Mouse (Mus musculus): ENCODE measurements around the gene Iqcc. TPM values are rescaled to one million over a fixed set of nuclear protein-coding genes. Genes with fewer than 3 reads are reported as not detected.

Iqcc gene
- total and polyA plus RNA-seq, 2 experiments from 2014 or later = 7.9 to 17.2 TPM

DNA sequence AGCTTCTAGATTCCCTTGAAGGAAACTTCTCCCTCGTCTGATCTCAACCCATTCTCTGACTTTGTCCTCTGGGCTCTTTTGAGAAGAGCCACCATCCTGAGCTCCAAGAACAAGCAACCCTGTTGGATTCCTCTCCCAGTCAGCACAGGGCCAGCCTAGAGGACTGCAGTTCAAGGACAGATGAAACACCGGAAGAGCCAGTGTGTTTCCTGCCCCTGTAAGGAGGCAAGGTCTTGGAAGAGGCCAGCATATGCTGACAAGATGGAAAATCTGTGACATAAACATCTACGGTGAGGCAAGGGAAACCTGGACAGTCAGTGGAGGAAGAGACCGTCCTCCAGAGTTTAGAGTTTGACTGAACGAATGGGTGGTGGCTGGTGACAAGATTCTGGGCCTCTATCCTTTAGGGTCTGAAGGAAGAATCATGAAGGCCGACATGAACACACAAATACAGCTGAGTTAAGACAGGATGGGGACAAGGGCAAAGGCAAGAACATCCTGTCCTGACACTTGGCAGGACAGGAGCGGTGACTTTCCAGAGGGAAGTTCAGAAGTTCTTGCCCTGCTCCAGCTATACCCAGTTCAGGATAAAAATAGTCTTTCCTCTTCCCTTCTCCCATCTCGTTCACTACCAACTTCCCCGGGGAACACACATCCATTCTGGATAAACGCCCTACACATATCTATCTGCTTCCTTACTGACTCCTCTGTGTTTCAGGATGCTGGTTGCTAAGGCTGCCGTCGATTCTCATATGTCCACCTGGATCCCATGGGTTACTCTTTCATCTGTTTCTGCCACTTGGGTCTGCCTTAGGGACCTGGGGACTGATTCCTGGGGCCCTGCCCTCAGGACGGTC is 46.4 kb downstream of the Iqcc start:
- WGBS = 86% methylated on average over 13 of the region's 13 CpGs

DNA sequence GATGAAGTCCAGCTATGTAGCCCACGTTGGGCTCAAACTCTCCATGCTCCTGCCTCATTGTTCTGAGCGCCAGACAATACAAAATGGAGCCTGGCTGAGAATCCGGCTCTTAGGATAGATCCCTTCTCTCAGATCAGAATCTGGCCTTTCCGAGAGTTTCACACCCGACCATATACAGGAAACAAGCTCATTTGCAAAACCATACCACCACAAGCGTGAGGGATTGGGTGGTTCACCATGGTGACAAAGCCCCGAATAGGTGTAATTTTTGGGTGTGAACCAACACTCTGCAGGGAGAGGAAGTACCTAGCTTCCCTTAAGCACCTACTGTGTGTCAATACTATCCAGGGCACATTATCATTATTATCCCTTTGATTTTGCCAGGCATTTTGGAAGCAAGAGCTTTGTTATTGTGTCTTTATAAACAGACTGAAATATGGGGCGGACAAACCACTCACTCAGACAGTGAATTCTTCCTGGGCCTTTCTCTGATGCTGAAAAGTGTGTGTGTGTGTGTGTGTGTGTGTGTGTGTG is 47.3 kb downstream of the Iqcc start:
- WGBS = 67% methylated on average over 8 of the region's 8 CpGs

More for the DNA sequence above, 46.4 kb downstream of the Iqcc start:
- TF ChIP-seq CTCF (IDR thresholded peaks at IDR 0.05) = no peak
- H3K9me3 ChIP-seq (ENCODE audit: low read length) = no peaks in the 10 kb centered on the region
- H3K4me3 ChIP-seq (ENCODE audit: low read depth, low read length) = no peak overlapping the region
- H3K27ac ChIP-seq (ENCODE audit: low read depth, low read length) = no peak overlapping the region
- no peaks in the 10 kb centered on the region for H3K27me3 ChIP-seq (ENCODE audit: insufficient read depth, low read length)
- no peak for DNase-seq (ENCODE audit: low spot score)
- H3K4me1 ChIP-seq (ENCODE audit: insufficient read depth, low read length) = 0 out of 2 replicates have a peak, but pooled peaks cover 3% of the 10 kb centered on the region
- no peaks in the 10 kb centered on the region for H3K36me3 ChIP-seq (ENCODE audit: insufficient read depth, low read length)
- ATAC-seq (ENCODE audit: low FRiP score) = no peak
- no peak overlapping the region for H3K4me2 ChIP-seq (ENCODE audit: low read depth, low read length, poor library complexity, severe bottlenecking)
- no peak overlapping the region for H3K9ac ChIP-seq (replicated peaks; ENCODE audit: low read length, poor library complexity, severe bottlenecking)

DNA sequence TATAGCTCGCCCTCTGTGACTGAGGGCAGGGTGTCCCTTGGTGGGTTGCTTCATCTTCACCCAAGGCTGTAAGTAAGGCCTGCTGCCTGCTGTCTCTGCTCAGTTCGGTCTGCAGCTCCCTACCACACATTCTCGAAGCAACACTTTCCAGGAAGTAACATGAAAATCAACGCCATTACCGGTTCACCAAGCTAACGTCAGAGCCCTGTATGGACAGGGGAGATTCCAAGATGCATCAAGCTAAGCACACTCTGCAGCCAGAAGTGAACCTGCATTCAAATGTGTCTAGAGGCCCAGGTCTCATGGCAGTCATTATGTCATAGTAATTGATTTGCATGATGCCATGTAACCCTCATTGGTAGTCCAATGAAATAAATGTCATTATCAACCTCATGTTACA is 48.9 kb downstream of the Iqcc start:
- no peak overlapping the region for H3K27ac ChIP-seq (ENCODE audit: low read depth, low read length)
- H3K4me2 ChIP-seq (ENCODE audit: low read depth, low read length, poor library complexity, severe bottlenecking) = no peak overlapping the region
- no peak overlapping the region for H3K9ac ChIP-seq (replicated peaks; ENCODE audit: low read length, poor library complexity, severe bottlenecking)
- no peak for DNase-seq (ENCODE audit: low spot score)
- ATAC-seq (ENCODE audit: low FRiP score) = no peak
- no peaks in the 10 kb centered on the region for H3K4me1 ChIP-seq (ENCODE audit: insufficient read depth, low read length)
- H3K27me3 ChIP-seq (ENCODE audit: insufficient read depth, low read length) = no peaks in the 10 kb centered on the region
- H3K36me3 ChIP-seq (ENCODE audit: insufficient read depth, low read length) = no peaks in the 10 kb centered on the region
- 89% methylated on average over 6 of the region's 6 CpGs for WGBS
- no peak overlapping the region for H3K4me3 ChIP-seq (ENCODE audit: low read depth, low read length)
- no peak for TF ChIP-seq CTCF (IDR thresholded peaks at IDR 0.05)
- H3K9me3 ChIP-seq (ENCODE audit: low read length) = no peaks in the 10 kb centered on the region

More for the DNA sequence above, 47.3 kb downstream of the Iqcc start:
- TF ChIP-seq CTCF (IDR thresholded peaks at IDR 0.05) = no peak
- no peak overlapping the region for H3K9ac ChIP-seq (replicated peaks; ENCODE audit: low read length, poor library complexity, severe bottlenecking)
- no peaks in the 10 kb centered on the region for H3K9me3 ChIP-seq (ENCODE audit: low read length)
- no peak for DNase-seq (ENCODE audit: low spot score)
- no peak overlapping the region for H3K4me2 ChIP-seq (ENCODE audit: low read depth, low read length, poor library complexity, severe bottlenecking)
- no peak overlapping the region for H3K27ac ChIP-seq (ENCODE audit: low read depth, low read length)
- H3K36me3 ChIP-seq (ENCODE audit: insufficient read depth, low read length) = no peaks in the 10 kb centered on the region
- no peaks in the 10 kb centered on the region for H3K27me3 ChIP-seq (ENCODE audit: insufficient read depth, low read length)
- no peak overlapping the region for H3K4me3 ChIP-seq (ENCODE audit: low read depth, low read length)
- H3K4me1 ChIP-seq (ENCODE audit: insufficient read depth, low read length) = no peaks in the 10 kb centered on the region
- no peak for ATAC-seq (ENCODE audit: low FRiP score)

DNA sequence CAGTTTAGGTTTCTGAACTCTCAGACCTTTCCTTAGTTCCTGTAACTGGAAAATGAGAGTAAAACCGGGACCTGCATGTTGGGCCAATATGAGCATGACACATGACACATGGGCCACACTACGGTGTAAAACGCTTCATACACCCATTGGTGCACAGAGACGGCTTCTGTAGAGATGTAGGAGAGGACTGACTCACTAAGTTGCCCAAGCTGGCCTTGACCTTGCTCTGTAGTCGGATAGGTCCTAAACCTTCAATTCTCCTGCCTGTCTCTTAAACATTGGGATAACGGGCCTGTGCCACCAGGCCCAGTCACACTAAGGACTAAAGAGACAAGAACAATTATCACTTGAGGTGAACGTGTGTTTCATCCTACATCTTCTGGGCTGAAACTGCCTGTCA is 50.5 kb downstream of the Iqcc start:
- no peak for TF ChIP-seq CTCF (IDR thresholded peaks at IDR 0.05)
- 92% methylated on average over 7 of the region's 7 CpGs for WGBS
- H3K4me3 ChIP-seq (ENCODE audit: low read depth, low read length) = no peak overlapping the region
- no peak overlapping the region for H3K4me2 ChIP-seq (ENCODE audit: low read depth, low read length, poor library complexity, severe bottlenecking)
- no peak for DNase-seq (ENCODE audit: low spot score)
- ATAC-seq (ENCODE audit: low FRiP score) = no peak
- no peaks in the 10 kb centered on the region for H3K36me3 ChIP-seq (ENCODE audit: insufficient read depth, low read length)
- no peak overlapping the region for H3K9ac ChIP-seq (replicated peaks; ENCODE audit: low read length, poor library complexity, severe bottlenecking)
- H3K4me1 ChIP-seq (ENCODE audit: insufficient read depth, low read length) = no peaks in the 10 kb centered on the region
- no peak overlapping the region for H3K27ac ChIP-seq (ENCODE audit: low read depth, low read length)
- H3K27me3 ChIP-seq (ENCODE audit: insufficient read depth, low read length) = no peaks in the 10 kb centered on the region
- H3K9me3 ChIP-seq (ENCODE audit: low read length) = no peaks in the 10 kb centered on the region

DNA sequence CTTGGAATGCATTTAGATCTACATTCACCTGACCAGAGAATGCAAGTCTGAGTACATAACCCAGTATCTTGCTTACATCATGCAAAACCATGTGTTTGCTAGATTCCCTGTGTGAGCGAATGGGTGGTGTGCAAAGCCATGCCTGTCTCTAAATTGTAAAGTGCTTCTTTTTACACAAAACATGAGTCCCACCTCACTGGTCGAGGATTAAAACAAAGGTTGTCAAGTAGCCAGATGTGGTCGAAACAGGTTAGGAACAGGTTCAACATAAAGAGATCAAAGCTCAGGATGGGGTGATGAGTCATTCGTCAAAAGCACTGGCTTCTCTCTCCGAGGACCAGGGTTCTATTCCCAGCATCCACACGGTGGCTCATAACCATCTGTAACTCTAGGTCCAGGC is 53.8 kb downstream of the Iqcc start:
- Histone ChIP-seq H3K27me3 (ENCODE audit: insufficient read depth, low read length) (no peaks in the 10 kb centered on the region), H3K4me2 (ENCODE audit: low read depth, low read length, poor library complexity, severe bottlenecking) (no peak overlapping the region), H3K4me1 (ENCODE audit: insufficient read depth, low read length) (no peaks in the 10 kb centered on the region), H3K9ac (replicated peaks; ENCODE audit: low read length, poor library complexity, severe bottlenecking) (no peak overlapping the region), H3K36me3 (ENCODE audit: insufficient read depth, low read length) (no peaks in the 10 kb centered on the region), H3K9me3 (ENCODE audit: low read length) (no peaks in the 10 kb centered on the region), H3K4me3 (ENCODE audit: low read depth, low read length) (no peak overlapping the region), H3K27ac (ENCODE audit: low read depth, low read length) (no peak overlapping the region)
- ATAC-seq (ENCODE audit: low FRiP score) (no peak), DNase-seq (ENCODE audit: low spot score) (no peak)
- TF ChIP-seq CTCF (IDR thresholded peaks at IDR 0.05) = no peak
- WGBS = 85% methylated on average over 6 of the region's 6 CpGs

Other genes starting within 250 kb of the Iqcc start
- 22.9 and 25.2 TPM in 2 replicates for gene Zbtb8a, start 241.0 kb downstream of the Iqcc start, total RNA-seq (2014; rRNA removed)
- gene Zbtb8a, start 241.0 kb downstream of the Iqcc start, polyA plus RNA-seq (2015; fragmentation: Nextera tagmentation; extraction: Ambion mirVana) = 15.5 and 15.8 TPM in 2 replicates
- gene Zbtb8b, start 178.2 kb downstream of the Iqcc start, total RNA-seq (2014; rRNA removed) = 14.3 and 15.1 TPM in 2 replicates
- gene Zbtb8b, start 178.2 kb downstream of the Iqcc start, polyA plus RNA-seq (2015; fragmentation: Nextera tagmentation; extraction: Ambion mirVana) = 14.5 and 15.9 TPM in 2 replicates
- gene Bsdc1, start 157.5 kb downstream of the Iqcc start, total RNA-seq (2014; rRNA removed) = 53.7 and 58.9 TPM in 2 replicates
- 27.0 and 27.1 TPM in 2 replicates for gene Bsdc1, start 157.5 kb downstream of the Iqcc start, polyA plus RNA-seq (2015; fragmentation: Nextera tagmentation; extraction: Ambion mirVana)
- gene Tssk3, start 128.1 kb downstream of the Iqcc start, total RNA-seq (2014; rRNA removed) = 0.16 and 2.5 TPM in 2 replicates
- 1.7 and 1.8 TPM in 2 replicates for gene Tssk3, start 128.1 kb downstream of the Iqcc start, polyA plus RNA-seq (2015; fragmentation: Nextera tagmentation; extraction: Ambion mirVana)
- gene Fam229a, start 127.9 kb downstream of the Iqcc start, total RNA-seq (2014; rRNA removed) = 2.2 TPM in 1 of 2 replicates, not detected in the other
- 4.3 and 5.4 TPM in 2 replicates for gene Fam229a, start 127.9 kb downstream of the Iqcc start, polyA plus RNA-seq (2015; fragmentation: Nextera tagmentation; extraction: Ambion mirVana)
- 1,529 and 1,586 TPM in 2 replicates for gene Marcksl1, start 105.5 kb downstream of the Iqcc start, total RNA-seq (2014; rRNA removed)
- gene Marcksl1, start 105.5 kb downstream of the Iqcc start, polyA plus RNA-seq (2015; fragmentation: Nextera tagmentation; extraction: Ambion mirVana) = 1,678 and 1,776 TPM in 2 replicates
- gene Hdac1, start 76.4 kb downstream of the Iqcc start, total RNA-seq (2014; rRNA removed) = 28.3 and 31.2 TPM in 2 replicates
- 48.4 and 48.9 TPM in 2 replicates for gene Hdac1, start 76.4 kb downstream of the Iqcc start, polyA plus RNA-seq (2015; fragmentation: Nextera tagmentation; extraction: Ambion mirVana)
- 17.5 and 20.4 TPM in 2 replicates for gene Lck, start 45.5 kb downstream of the Iqcc start, total RNA-seq (2014; rRNA removed)
- gene Lck, start 45.5 kb downstream of the Iqcc start, polyA plus RNA-seq (2015; fragmentation: Nextera tagmentation; extraction: Ambion mirVana) = 17.5 and 20.7 TPM in 2 replicates
- not detected in 2 replicates for gene Fam167b, start 40.5 kb downstream of the Iqcc start, total RNA-seq (2014; rRNA removed)
- gene Fam167b, start 40.5 kb downstream of the Iqcc start, polyA plus RNA-seq (2015; fragmentation: Nextera tagmentation; extraction: Ambion mirVana) = not detected in 2 replicates
- 282 and 300 TPM in 2 replicates for gene Eif3i, start 18.5 kb downstream of the Iqcc start, total RNA-seq (2014; rRNA removed)
- 213 and 222 TPM in 2 replicates for gene Eif3i, start 18.5 kb downstream of the Iqcc start, polyA plus RNA-seq (2015; fragmentation: Nextera tagmentation; extraction: Ambion mirVana)
- gene Tmem234, start 18.4 kb downstream of the Iqcc start, total RNA-seq (2014; rRNA removed) = 146 and 189 TPM in 2 replicates
- gene Tmem234, start 18.4 kb downstream of the Iqcc start, polyA plus RNA-seq (2015; fragmentation: Nextera tagmentation; extraction: Ambion mirVana) = 210 and 232 TPM in 2 replicates
- gene Dcdc2b, start 4.8 kb downstream of the Iqcc start, total RNA-seq (2014; rRNA removed) = 0.82 and 3.9 TPM in 2 replicates
- 2.7 and 4.4 TPM in 2 replicates for gene Dcdc2b, start 4.8 kb downstream of the Iqcc start, polyA plus RNA-seq (2015; fragmentation: Nextera tagmentation; extraction: Ambion mirVana)
- gene Ccdc28b, start 4.8 kb upstream of the Iqcc start, total RNA-seq (2014; rRNA removed) = 78.8 and 96.0 TPM in 2 replicates
- 174 and 182 TPM in 2 replicates for gene Ccdc28b, start 4.8 kb upstream of the Iqcc start, polyA plus RNA-seq (2015; fragmentation: Nextera tagmentation; extraction: Ambion mirVana)
- 33.4 and 38.2 TPM in 2 replicates for gene Txlna, start 22.0 kb upstream of the Iqcc start, total RNA-seq (2014; rRNA removed)
- 25.6 and 27.2 TPM in 2 replicates for gene Txlna, start 22.0 kb upstream of the Iqcc start, polyA plus RNA-seq (2015; fragmentation: Nextera tagmentation; extraction: Ambion mirVana)
- gene Kpna6, start 53.7 kb upstream of the Iqcc start, total RNA-seq (2014; rRNA removed) = 63.1 and 65.3 TPM in 2 replicates
- gene Kpna6, start 53.7 kb upstream of the Iqcc start, polyA plus RNA-seq (2015; fragmentation: Nextera tagmentation; extraction: Ambion mirVana) = 13.5 and 14.9 TPM in 2 replicates
- 26.0 and 29.6 TPM in 2 replicates for gene Tmem39b, start 77.7 kb upstream of the Iqcc start, total RNA-seq (2014; rRNA removed)
- 15.9 and 16.4 TPM in 2 replicates for gene Tmem39b, start 77.7 kb upstream of the Iqcc start, polyA plus RNA-seq (2015; fragmentation: Nextera tagmentation; extraction: Ambion mirVana)
- 80.8 and 101 TPM in 2 replicates for gene Khdrbs1, start 123.2 kb upstream of the Iqcc start, total RNA-seq (2014; rRNA removed)
- gene Khdrbs1, start 123.2 kb upstream of the Iqcc start, polyA plus RNA-seq (2015; fragmentation: Nextera tagmentation; extraction: Ambion mirVana) = 78.0 and 87.2 TPM in 2 replicates
- gene Ptp4a2, start 192.1 kb upstream of the Iqcc start, total RNA-seq (2014; rRNA removed) = 94.0 and 117 TPM in 2 replicates
- gene Ptp4a2, start 192.1 kb upstream of the Iqcc start, polyA plus RNA-seq (2015; fragmentation: Nextera tagmentation; extraction: Ambion mirVana) = 202 and 245 TPM in 2 replicates

Measured in midbrain, postnatal 0 days (tissue).